Mouse (Mus musculus): ENCODE measurements at regions not wholly inside any gene's neighbourhood (a gene's known extent, or its start where the extent isn't known, plus 50 kb on each side); places are given as distances from the start of the nearest gene placed in this dataset.

- Histone ChIP-seq H3K4me3 (ENCODE audit: low read depth, low read length) (no peak overlapping the region), H3K4me2 (ENCODE audit: low read depth, low read length) (no peak overlapping the region), H3K9me3 (replicated peaks; ENCODE audit: control insufficient read depth, low read length) (no peaks in the 10 kb centered on the region), H3K27ac (ENCODE audit: low read depth) (no peak overlapping the region), H3K27me3 (ENCODE audit: control insufficient read depth, insufficient read depth, low read length) (no peaks in the 10 kb centered on the region), H3K4me1 (ENCODE audit: control insufficient read depth, insufficient read depth) (no peaks in the 10 kb centered on the region), H3K36me3 (replicated peaks; ENCODE audit: control insufficient read depth, insufficient read depth, low read length) (no peaks in the 10 kb centered on the region), H3K9ac (replicated peaks; ENCODE audit: low read depth, low read length) (no peak overlapping the region)
- 63% methylated on average over 3 of the region's 3 CpGs for WGBS
- no peak for ATAC-seq (ENCODE audit: insufficient read depth, low read depth)
- no peak for TF ChIP-seq EP300 (IDR thresholded peaks at IDR 0.05; ENCODE audit: low read depth)
- no peak for TF ChIP-seq CTCF (IDR thresholded peaks at IDR 0.05; ENCODE audit: low read depth)
- DNase-seq (ENCODE audit: low spot score): no peak
These were observed 441.0 kb downstream of the Prss52 start for GRCm38 (mm10) chr14:64545056-64545455.

DNA sequence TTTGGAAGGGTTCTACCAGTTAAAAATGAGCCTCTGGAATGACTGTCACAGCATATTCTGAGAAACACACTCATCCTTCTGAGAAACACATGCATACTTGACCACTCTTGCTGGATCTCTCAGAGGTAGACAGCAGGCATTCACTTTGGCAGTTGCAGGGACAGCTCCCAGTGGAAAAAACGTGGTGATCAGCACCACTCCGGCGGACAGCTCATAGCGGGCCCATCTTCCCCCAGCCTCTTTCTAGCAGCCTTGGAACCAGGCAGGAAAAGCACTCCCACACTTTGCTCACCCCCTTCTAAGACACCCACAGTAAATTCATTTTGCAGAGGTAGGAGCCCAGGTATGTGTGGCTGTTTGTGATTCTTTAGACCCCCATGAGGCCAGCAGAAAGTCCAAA is 442.7 kb downstream of the Prss52 start:
- H3K9ac ChIP-seq (replicated peaks; ENCODE audit: low read depth, low read length): no peak overlapping the region
- H3K4me3 ChIP-seq (ENCODE audit: low read depth, low read length): no peak overlapping the region
- DNase-seq (ENCODE audit: low spot score): peak; percentile 48
- no peaks in the 10 kb centered on the region for H3K27me3 ChIP-seq (ENCODE audit: control insufficient read depth, insufficient read depth, low read length)
- ATAC-seq (ENCODE audit: insufficient read depth, low read depth): no peak
- H3K27ac ChIP-seq (ENCODE audit: low read depth): no peak overlapping the region
- H3K36me3 ChIP-seq (replicated peaks; ENCODE audit: control insufficient read depth, insufficient read depth, low read length): no peaks in the 10 kb centered on the region
- WGBS: 2% methylated on average over 4 of the region's 4 CpGs
- H3K4me2 ChIP-seq (ENCODE audit: low read depth, low read length): no peak overlapping the region
- H3K9me3 ChIP-seq (replicated peaks; ENCODE audit: control insufficient read depth, low read length): no peaks in the 10 kb centered on the region
- H3K4me1 ChIP-seq (ENCODE audit: control insufficient read depth, insufficient read depth): no peaks in the 10 kb centered on the region
- TF ChIP-seq CTCF (IDR thresholded peaks at IDR 0.05; ENCODE audit: low read depth) (no peak), EP300 (IDR thresholded peaks at IDR 0.05; ENCODE audit: low read depth) (no peak)

- H3K9me3 ChIP-seq (replicated peaks; ENCODE audit: control insufficient read depth, low read length): no peaks in the 10 kb centered on the region
- H3K4me3 ChIP-seq (ENCODE audit: low read depth, low read length): no peak overlapping the region
- no peak overlapping the region for H3K9ac ChIP-seq (replicated peaks; ENCODE audit: low read depth, low read length)
- no peaks in the 10 kb centered on the region for H3K4me1 ChIP-seq (ENCODE audit: control insufficient read depth, insufficient read depth)
- no peaks in the 10 kb centered on the region for H3K27me3 ChIP-seq (ENCODE audit: control insufficient read depth, insufficient read depth, low read length)
- WGBS: 41% methylated on average over 4 of the region's 4 CpGs
- TF ChIP-seq EP300 (IDR thresholded peaks at IDR 0.05; ENCODE audit: low read depth): no peak
- TF ChIP-seq CTCF (IDR thresholded peaks at IDR 0.05; ENCODE audit: low read depth): no peak
- H3K4me2 ChIP-seq (ENCODE audit: low read depth, low read length): no peak overlapping the region
- no peaks in the 10 kb centered on the region for H3K36me3 ChIP-seq (replicated peaks; ENCODE audit: control insufficient read depth, insufficient read depth, low read length)
- DNase-seq (ENCODE audit: low spot score) (no peak), ATAC-seq (ENCODE audit: insufficient read depth, low read depth) (no peak)
- H3K27ac ChIP-seq (ENCODE audit: low read depth): no peak overlapping the region
These were observed 448.9 kb downstream of the Prss52 start for GRCm38 (mm10) chr14:64552951-64553350.

DNA sequence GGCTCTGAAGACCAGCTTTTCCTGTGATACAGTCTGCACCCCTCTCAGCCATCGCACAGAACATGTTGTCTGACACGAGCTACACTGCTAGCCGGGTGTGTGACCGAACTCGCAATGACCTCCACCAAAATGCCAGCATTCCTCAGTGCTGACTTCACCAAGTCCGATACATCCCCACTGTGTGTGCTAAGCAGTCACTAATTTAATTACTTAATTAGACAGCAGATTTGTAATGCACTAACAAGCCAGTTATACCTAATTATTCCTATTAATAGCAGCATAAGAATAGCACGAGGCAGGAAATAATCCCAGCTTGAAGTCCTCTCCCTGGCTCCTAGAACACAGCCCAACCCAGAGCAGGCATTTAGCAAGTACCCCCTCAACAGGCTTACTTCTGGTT is 452.0 kb downstream of the Prss52 start:
- Histone ChIP-seq H3K4me2 (ENCODE audit: low read depth, low read length) (no peak overlapping the region), H3K36me3 (replicated peaks; ENCODE audit: control insufficient read depth, insufficient read depth, low read length) (no peaks in the 10 kb centered on the region), H3K27ac (ENCODE audit: low read depth) (no peak overlapping the region), H3K27me3 (ENCODE audit: control insufficient read depth, insufficient read depth, low read length) (no peaks in the 10 kb centered on the region), H3K4me3 (ENCODE audit: low read depth, low read length) (no peak overlapping the region), H3K4me1 (ENCODE audit: control insufficient read depth, insufficient read depth) (no peaks in the 10 kb centered on the region), H3K9me3 (replicated peaks; ENCODE audit: control insufficient read depth, low read length) (no peaks in the 10 kb centered on the region), H3K9ac (replicated peaks; ENCODE audit: low read depth, low read length) (no peak overlapping the region)
- no peak for DNase-seq (ENCODE audit: low spot score)
- 80% methylated on average over 7 of the region's 7 CpGs for WGBS
- no peak for ATAC-seq (ENCODE audit: insufficient read depth, low read depth)
- TF ChIP-seq EP300 (IDR thresholded peaks at IDR 0.05; ENCODE audit: low read depth): no peak
- TF ChIP-seq CTCF (IDR thresholded peaks at IDR 0.05; ENCODE audit: low read depth): no peak

DNA sequence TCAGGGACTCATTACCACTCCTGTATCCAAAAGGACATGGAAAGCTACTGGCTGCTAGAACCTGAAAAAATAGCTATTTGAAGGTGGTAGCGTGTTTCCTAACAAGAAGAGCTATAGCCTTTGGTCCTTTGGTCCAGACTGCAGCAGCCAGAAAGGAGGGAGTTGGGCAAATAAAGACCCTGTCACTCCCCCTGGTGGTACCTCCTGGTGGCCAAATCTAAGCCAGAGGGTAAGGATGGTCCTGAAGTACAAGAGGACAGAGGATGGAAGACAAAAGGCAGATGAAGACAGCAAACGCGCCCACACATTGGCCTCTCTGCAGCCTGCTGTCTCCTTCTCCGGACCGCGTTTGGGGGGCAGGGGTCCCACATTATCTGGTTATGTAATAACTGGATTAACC is 453.4 kb downstream of the Prss52 start:
- Histone ChIP-seq H3K9me3 (replicated peaks; ENCODE audit: control insufficient read depth, low read length) (no peaks in the 10 kb centered on the region), H3K36me3 (replicated peaks; ENCODE audit: control insufficient read depth, insufficient read depth, low read length) (no peaks in the 10 kb centered on the region), H3K27ac (ENCODE audit: low read depth) (no peak overlapping the region), H3K27me3 (ENCODE audit: control insufficient read depth, insufficient read depth, low read length) (no peaks in the 10 kb centered on the region), H3K4me1 (ENCODE audit: control insufficient read depth, insufficient read depth) (no peaks in the 10 kb centered on the region), H3K4me2 (ENCODE audit: low read depth, low read length) (no peak overlapping the region), H3K4me3 (ENCODE audit: low read depth, low read length) (no peak overlapping the region), H3K9ac (replicated peaks; ENCODE audit: low read depth, low read length) (no peak overlapping the region)
- peak; percentile 18; the same call in 1 of the 2 replicates for TF ChIP-seq CTCF (IDR thresholded peaks at IDR 0.05; ENCODE audit: low read depth)
- TF ChIP-seq EP300 (IDR thresholded peaks at IDR 0.05; ENCODE audit: low read depth): no peak
- ATAC-seq (ENCODE audit: insufficient read depth, low read depth) (no peak), DNase-seq (ENCODE audit: low spot score) (no peak)
- WGBS: 68% methylated on average over 6 of the region's 6 CpGs

DNA sequence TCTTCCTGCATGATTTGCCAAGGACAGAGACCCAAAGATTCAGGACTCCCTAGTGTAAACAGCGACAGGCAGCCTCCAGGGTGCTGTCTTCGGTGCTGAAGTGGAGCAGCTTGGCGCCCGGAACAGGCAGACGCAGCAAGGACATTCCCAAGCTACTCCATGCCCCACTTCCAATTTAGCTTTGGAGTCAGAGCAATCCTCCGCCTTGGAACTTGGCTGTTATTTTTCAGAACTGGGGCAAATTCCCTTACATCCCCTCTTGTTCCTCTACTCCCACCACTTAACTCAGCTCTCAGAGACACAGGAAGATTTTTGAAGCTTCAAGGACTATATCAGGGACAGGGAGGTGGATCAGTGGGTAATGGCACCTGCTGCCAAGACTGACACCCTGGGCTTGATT is 464.6 kb downstream of the Prss52 start:
- ATAC-seq (ENCODE audit: insufficient read depth, low read depth): no peak
- 10% methylated on average over 6 of the region's 6 CpGs for WGBS
- Histone ChIP-seq H3K36me3 (replicated peaks; ENCODE audit: control insufficient read depth, insufficient read depth, low read length) (no peaks in the 10 kb centered on the region), H3K27me3 (ENCODE audit: control insufficient read depth, insufficient read depth, low read length) (no peaks in the 10 kb centered on the region; the same call in 1 of the 2 replicates), H3K27ac (ENCODE audit: low read depth) (no peak overlapping the region), H3K9ac (replicated peaks; ENCODE audit: low read depth, low read length) (no peak overlapping the region), H3K4me2 (ENCODE audit: low read depth, low read length) (no peak overlapping the region), H3K9me3 (replicated peaks; ENCODE audit: control insufficient read depth, low read length) (no peaks in the 10 kb centered on the region), H3K4me1 (ENCODE audit: control insufficient read depth, insufficient read depth) (no peaks in the 10 kb centered on the region), H3K4me3 (ENCODE audit: low read depth, low read length) (no peak overlapping the region)
- peak; percentile 47 for DNase-seq (ENCODE audit: low spot score)
- TF ChIP-seq CTCF (IDR thresholded peaks at IDR 0.05; ENCODE audit: low read depth): no peak
- TF ChIP-seq EP300 (IDR thresholded peaks at IDR 0.05; ENCODE audit: low read depth): no peak
